Mouse (Mus musculus): ENCODE results near the gene Zmiz2. TPM values are rescaled to one million over a fixed set of nuclear protein-coding genes. Genes with fewer than 3 reads are reported as not detected.
"Not testable (repeated sequence)": the region's sequence is repeated elsewhere in the genome, so short reads cannot be mapped to it uniquely, and the experiment has no call there.

Zmiz2 gene
- polyA plus RNA-seq, 1 experiment from 2014 or later = 19.3 TPM

GRCm38 (mm10) chr11:6366434-6366833, 22.4 kb upstream of the Zmiz2 start:
- Histone ChIP-seq H3K4me3 (ENCODE audit: low read depth, low read length) (no peak overlapping the region), H3K9ac (ENCODE audit: low read depth, low read length) (no peak overlapping the region), H3K4me1 (replicated peaks; ENCODE audit: control insufficient read depth, insufficient read depth, low read length) (no peaks in the 10 kb centered on the region; the same call in 1 of the 2 replicates), H3K36me3 (ENCODE audit: control insufficient read depth, insufficient read depth, low read length) (no peaks in the 10 kb centered on the region), H3K27ac (ENCODE audit: low read depth, low read length) (no peak overlapping the region), H3K4me2 (replicated peaks; ENCODE audit: low read depth, low read length) (no peak overlapping the region), H3K27me3 (ENCODE audit: control insufficient read depth, insufficient read depth, low read length) (0 out of 2 replicates have a peak, but pooled peaks cover 2% of the 10 kb centered on the region), H3K9me3 (ENCODE audit: control insufficient read depth, low read length) (no peaks in the 10 kb centered on the region)
- 74% methylated on average over 6 of the region's 6 CpGs for WGBS
- DNase-seq (ENCODE audit: low spot score) (no peak), ATAC-seq (ENCODE audit: low FRiP score) (no peak)

GRCm38 (mm10) chr11:6367156-6367555, 21.7 kb upstream of the Zmiz2 start:
- Histone ChIP-seq H3K27ac (ENCODE audit: low read depth, low read length) (no peak overlapping the region), H3K27me3 (ENCODE audit: control insufficient read depth, insufficient read depth, low read length) (0 out of 2 replicates have a peak, but pooled peaks cover 2% of the 10 kb centered on the region), H3K4me1 (replicated peaks; ENCODE audit: control insufficient read depth, insufficient read depth, low read length) (no peaks in the 10 kb centered on the region; the same call in 1 of the 2 replicates), H3K9me3 (ENCODE audit: control insufficient read depth, low read length) (no peaks in the 10 kb centered on the region), H3K36me3 (ENCODE audit: control insufficient read depth, insufficient read depth, low read length) (no peaks in the 10 kb centered on the region), H3K9ac (ENCODE audit: low read depth, low read length) (no peak overlapping the region), H3K4me2 (replicated peaks; ENCODE audit: low read depth, low read length) (no peak overlapping the region), H3K4me3 (ENCODE audit: low read depth, low read length) (no peak overlapping the region)
- DNase-seq (ENCODE audit: low spot score) = no peak
- ATAC-seq (ENCODE audit: low FRiP score) = no peak
- WGBS = 68% methylated on average over 4 of the region's 4 CpGs

GRCm38 (mm10) chr11:6367986-6368385, 20.9 kb upstream of the Zmiz2 start:
- DNase-seq (ENCODE audit: low spot score); H3K36me3 ChIP-seq (ENCODE audit: control insufficient read depth, insufficient read depth, low read length); H3K4me3 ChIP-seq (ENCODE audit: low read depth, low read length); H3K9ac ChIP-seq (ENCODE audit: low read depth, low read length); ATAC-seq (ENCODE audit: low FRiP score); H3K27me3 ChIP-seq (ENCODE audit: control insufficient read depth, insufficient read depth, low read length); H3K4me2 ChIP-seq (replicated peaks; ENCODE audit: low read depth, low read length); H3K27ac ChIP-seq (ENCODE audit: low read depth, low read length); H3K4me1 ChIP-seq (replicated peaks; ENCODE audit: control insufficient read depth, insufficient read depth, low read length); H3K9me3 ChIP-seq (ENCODE audit: control insufficient read depth, low read length): not testable (repeated sequence)
- 88% methylated on average over 5 of the region's 5 CpGs for WGBS

- 84% methylated on average over 11 of the region's 11 CpGs for WGBS
- H3K27ac ChIP-seq (ENCODE audit: low read depth, low read length) = no peak overlapping the region
Measured at GRCm38 (mm10) chr11:6371376-6372155, 17.3 kb upstream of the Zmiz2 start.

GRCm38 (mm10) chr11:6372784-6373183, 16.1 kb upstream of the Zmiz2 start:
- Histone ChIP-seq H3K9ac (ENCODE audit: low read depth, low read length) (no peak overlapping the region), H3K27me3 (ENCODE audit: control insufficient read depth, insufficient read depth, low read length) (no peaks in the 10 kb centered on the region), H3K4me2 (replicated peaks; ENCODE audit: low read depth, low read length) (no peak overlapping the region), H3K4me1 (replicated peaks; ENCODE audit: control insufficient read depth, insufficient read depth, low read length) (no peaks in the 10 kb centered on the region), H3K36me3 (ENCODE audit: control insufficient read depth, insufficient read depth, low read length) (no peaks in the 10 kb centered on the region), H3K4me3 (ENCODE audit: low read depth, low read length) (no peak overlapping the region), H3K27ac (ENCODE audit: low read depth, low read length) (no peak overlapping the region), H3K9me3 (ENCODE audit: control insufficient read depth, low read length) (no peaks in the 10 kb centered on the region)
- DNase-seq (ENCODE audit: low spot score) (no peak), ATAC-seq (ENCODE audit: low FRiP score) (no peak)
- WGBS = 94% methylated on average over 9 of the region's 9 CpGs

More at GRCm38 (mm10) chr11:6371376-6372155, 17.3 kb upstream of the Zmiz2 start:
- Histone ChIP-seq H3K27me3 (ENCODE audit: control insufficient read depth, insufficient read depth, low read length) (no peaks in the 10 kb centered on the region), H3K9me3 (ENCODE audit: control insufficient read depth, low read length) (no peaks in the 10 kb centered on the region), H3K4me1 (replicated peaks; ENCODE audit: control insufficient read depth, insufficient read depth, low read length) (no peaks in the 10 kb centered on the region), H3K4me3 (ENCODE audit: low read depth, low read length) (no peak overlapping the region), H3K4me2 (replicated peaks; ENCODE audit: low read depth, low read length) (no peak overlapping the region), H3K36me3 (ENCODE audit: control insufficient read depth, insufficient read depth, low read length) (no peaks in the 10 kb centered on the region), H3K9ac (ENCODE audit: low read depth, low read length) (no peak overlapping the region)
- ATAC-seq (ENCODE audit: low FRiP score) (no peak), DNase-seq (ENCODE audit: low spot score) (no peak)

GRCm38 (mm10) chr11:6380916-6381315, 8.0 kb upstream of the Zmiz2 start:
- Histone ChIP-seq H3K9ac (ENCODE audit: low read depth, low read length) (no peak overlapping the region), H3K36me3 (ENCODE audit: control insufficient read depth, insufficient read depth, low read length) (no peaks in the 10 kb centered on the region), H3K27ac (ENCODE audit: low read depth, low read length) (no peak overlapping the region), H3K9me3 (ENCODE audit: control insufficient read depth, low read length) (no peaks in the 10 kb centered on the region), H3K4me3 (ENCODE audit: low read depth, low read length) (no peak overlapping the region), H3K4me1 (replicated peaks; ENCODE audit: control insufficient read depth, insufficient read depth, low read length) (no peaks in the 10 kb centered on the region), H3K27me3 (ENCODE audit: control insufficient read depth, insufficient read depth, low read length) (no peaks in the 10 kb centered on the region), H3K4me2 (replicated peaks; ENCODE audit: low read depth, low read length) (no peak overlapping the region)
- ATAC-seq (ENCODE audit: low FRiP score) = no peak
- WGBS = 86% methylated on average over 6 of the region's 6 CpGs
- DNase-seq (ENCODE audit: low spot score) = no peak

- Histone ChIP-seq H3K4me1 (replicated peaks; ENCODE audit: control insufficient read depth, insufficient read depth, low read length) (peaks cover 12% of the 10 kb centered on the region; the same call in 1 of the 2 replicates), H3K27ac (ENCODE audit: low read depth, low read length) (peak overlapping the region; percentile 96), H3K36me3 (ENCODE audit: control insufficient read depth, insufficient read depth, low read length) (peaks cover 3% of the 10 kb centered on the region; the same call in 1 of the 2 replicates), H3K9me3 (ENCODE audit: control insufficient read depth, low read length) (no peaks in the 10 kb centered on the region), H3K4me3 (ENCODE audit: low read depth, low read length) (no peak overlapping the region; the same call in 1 of the 2 replicates), H3K4me2 (replicated peaks; ENCODE audit: low read depth, low read length) (no peak overlapping the region), H3K27me3 (ENCODE audit: control insufficient read depth, insufficient read depth, low read length) (no peaks in the 10 kb centered on the region), H3K9ac (ENCODE audit: low read depth, low read length) (peak overlapping the region; percentile 99)
- ATAC-seq (ENCODE audit: low FRiP score) (no peak), DNase-seq (ENCODE audit: low spot score) (no peak)
- 87% methylated on average over 6 of the region's 6 CpGs for WGBS
Measured at GRCm38 (mm10) chr11:6388126-6388725, 648 bp upstream of the Zmiz2 start.

GRCm38 (mm10) chr11:6389483-6389921, 628 bp downstream of the Zmiz2 start:
- H3K9ac ChIP-seq (ENCODE audit: low read depth, low read length) = peak overlapping the region; percentile 99
- no peaks in the 10 kb centered on the region for H3K27me3 ChIP-seq (ENCODE audit: control insufficient read depth, insufficient read depth, low read length)
- peak overlapping the region; percentile 67 for H3K4me2 ChIP-seq (replicated peaks; ENCODE audit: low read depth, low read length)
- peak overlapping the region; percentile 94 for H3K4me3 ChIP-seq (ENCODE audit: low read depth, low read length)
- peaks cover 12% of the 10 kb centered on the region; the same call in 1 of the 2 replicates for H3K4me1 ChIP-seq (replicated peaks; ENCODE audit: control insufficient read depth, insufficient read depth, low read length)
- no peaks in the 10 kb centered on the region for H3K9me3 ChIP-seq (ENCODE audit: control insufficient read depth, low read length)
- H3K36me3 ChIP-seq (ENCODE audit: control insufficient read depth, insufficient read depth, low read length) = peaks cover 3% of the 10 kb centered on the region; the same call in 1 of the 2 replicates
- peak; percentile 33 for ATAC-seq (ENCODE audit: low FRiP score)
- peak overlapping the region; percentile 96; the same call in 1 of the 2 replicates for H3K27ac ChIP-seq (ENCODE audit: low read depth, low read length)
- under 1% methylated on average over 20 of the region's 43 CpGs for WGBS
- peak; percentile 56 for DNase-seq (ENCODE audit: low spot score)
